Mouse (Mus musculus): ENCODE results near the gene Kcnq1.

Gene Kcnq1

DNA sequence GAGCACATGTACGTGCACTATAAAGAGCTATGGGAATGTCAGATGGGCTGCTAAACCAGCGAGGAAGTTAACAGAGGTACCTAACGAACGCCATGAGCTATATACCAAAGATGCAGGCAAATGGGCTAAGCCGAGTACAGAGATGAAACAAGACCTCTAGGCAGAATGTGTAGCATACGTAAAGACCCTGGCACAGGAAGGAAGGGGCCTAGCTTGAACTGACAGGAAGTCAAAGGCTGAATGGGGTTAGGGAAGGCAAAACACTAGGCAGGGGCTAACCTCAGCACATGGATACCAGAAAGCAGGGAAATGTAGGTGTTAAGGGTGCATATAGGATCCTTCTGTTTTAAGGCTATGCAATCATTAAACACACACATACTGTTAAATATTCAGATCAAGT, 298.1 kb downstream of the Kcnq1 start:
- no peak for DNase-seq (ENCODE audit: low read depth, low spot score)
- no peaks in the 10 kb centered on the region for H3K36me3 ChIP-seq (ENCODE audit: control insufficient read depth, insufficient read depth, low read length, poor library complexity, severe bottlenecking)
- no peaks in the 10 kb centered on the region for H3K27me3 ChIP-seq (ENCODE audit: control insufficient read depth, insufficient read depth, low read length, poor library complexity, severe bottlenecking)

DNA sequence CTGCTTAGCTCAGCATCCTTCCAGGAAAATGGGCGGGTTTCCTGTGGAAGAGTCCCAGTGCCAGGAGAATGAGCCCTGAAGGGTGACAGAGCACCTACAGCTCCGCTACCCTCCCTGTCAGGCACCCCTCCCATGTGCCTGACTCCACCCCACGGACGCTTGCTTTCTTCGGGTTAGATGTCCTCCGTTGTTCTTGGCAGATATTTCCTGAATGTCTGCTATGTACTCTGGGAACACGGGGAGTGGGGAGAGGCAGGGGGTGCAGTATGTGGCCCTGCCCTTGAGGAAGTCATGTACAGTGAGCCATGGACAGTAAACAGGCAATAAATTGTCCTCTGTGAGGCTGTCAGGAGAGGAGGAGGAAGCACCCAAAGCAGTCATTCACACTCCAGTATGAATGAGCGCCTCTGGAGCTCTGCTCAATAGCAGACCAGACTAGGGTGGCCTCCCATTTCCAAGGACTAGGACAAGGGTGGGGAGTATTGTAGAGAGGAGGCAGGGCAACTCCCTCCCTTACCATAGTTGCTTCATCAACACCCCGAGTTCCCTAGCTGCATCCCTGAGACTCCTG, 301.9 kb downstream of the Kcnq1 start:
- H3K27me3 ChIP-seq (ENCODE audit: control insufficient read depth, insufficient read depth, low read length, poor library complexity, severe bottlenecking): no peaks in the 10 kb centered on the region
- no peaks in the 10 kb centered on the region for H3K36me3 ChIP-seq (ENCODE audit: control insufficient read depth, insufficient read depth, low read length, poor library complexity, severe bottlenecking)
- DNase-seq (ENCODE audit: low read depth, low spot score): no peak

DNA sequence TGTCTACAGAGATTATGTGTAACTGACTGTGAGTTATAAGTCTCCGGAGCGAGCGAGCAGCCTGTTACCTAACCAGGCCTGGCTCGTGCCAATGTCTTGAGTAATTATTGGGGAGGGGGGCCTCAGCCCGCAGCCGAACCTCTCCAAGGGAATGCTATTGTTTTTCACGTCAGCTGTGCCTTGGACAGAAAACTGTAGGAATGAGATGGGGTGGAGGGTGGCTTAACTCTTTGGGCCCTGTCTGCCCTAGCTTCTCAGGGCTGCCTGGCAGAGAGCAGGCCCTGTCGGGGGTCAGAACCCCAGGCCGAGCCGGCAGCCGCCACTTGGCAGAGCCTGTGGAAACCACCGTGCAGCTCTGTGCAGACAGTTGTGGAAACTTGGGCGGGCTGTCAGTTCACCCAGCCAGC, 302.5 kb downstream of the Kcnq1 start:
- H3K27me3 ChIP-seq (ENCODE audit: control insufficient read depth, insufficient read depth, low read length, poor library complexity, severe bottlenecking): no peaks in the 10 kb centered on the region
- DNase-seq (ENCODE audit: low read depth, low spot score): no peak
- no peaks in the 10 kb centered on the region for H3K36me3 ChIP-seq (ENCODE audit: control insufficient read depth, insufficient read depth, low read length, poor library complexity, severe bottlenecking)

DNA sequence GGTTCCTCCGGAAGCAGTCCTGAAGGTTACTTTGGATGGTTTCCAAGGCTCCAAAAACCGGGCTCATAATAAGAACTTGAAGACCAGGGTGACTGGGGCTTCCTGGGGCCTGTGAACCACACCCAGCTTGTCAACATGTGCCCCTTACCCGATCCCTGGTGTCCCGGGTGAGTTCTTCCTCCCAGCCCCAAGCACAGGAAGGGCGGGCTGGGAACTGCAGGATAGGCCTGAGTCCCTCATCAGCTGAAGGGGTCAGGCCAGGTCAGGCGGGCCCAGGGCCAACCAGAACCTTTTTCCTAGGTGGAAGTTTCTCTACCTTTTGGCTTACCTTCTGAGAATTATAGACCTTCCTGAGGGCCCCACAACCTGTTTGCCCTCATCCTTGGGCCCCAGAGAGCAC, 306.4 kb downstream of the Kcnq1 start:
- no peak for DNase-seq (ENCODE audit: low read depth, low spot score)
- Histone ChIP-seq H3K36me3 (ENCODE audit: control insufficient read depth, insufficient read depth, low read length, poor library complexity, severe bottlenecking) (no peaks in the 10 kb centered on the region), H3K27me3 (ENCODE audit: control insufficient read depth, insufficient read depth, low read length, poor library complexity, severe bottlenecking) (no peaks in the 10 kb centered on the region)

DNA sequence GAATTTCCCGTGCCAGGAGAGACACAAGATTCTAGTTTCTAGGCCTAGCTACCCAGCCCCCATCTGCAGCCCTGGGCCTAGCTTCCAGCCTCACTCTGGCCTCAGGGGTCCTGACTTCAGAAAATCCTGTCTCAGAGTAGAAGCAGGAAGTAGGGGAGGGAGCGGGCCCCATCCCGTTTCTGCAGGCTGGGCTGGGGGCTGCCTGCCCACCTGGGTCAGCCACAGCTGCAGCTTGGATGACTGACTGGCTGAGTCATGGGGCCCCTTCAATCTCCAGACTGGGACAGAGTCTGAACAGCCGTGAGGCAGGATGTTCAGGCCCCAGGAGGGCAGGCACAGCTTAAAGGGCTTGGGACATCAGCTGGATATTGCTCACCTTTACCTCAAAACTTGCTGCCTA, 308.9 kb downstream of the Kcnq1 start:
- DNase-seq (ENCODE audit: low read depth, low spot score): no peak
- Histone ChIP-seq H3K36me3 (ENCODE audit: control insufficient read depth, insufficient read depth, low read length, poor library complexity, severe bottlenecking) (no peaks in the 10 kb centered on the region), H3K27me3 (ENCODE audit: control insufficient read depth, insufficient read depth, low read length, poor library complexity, severe bottlenecking) (peaks cover 2% of the 10 kb centered on the region; the same call in 1 of the 2 replicates)

DNA sequence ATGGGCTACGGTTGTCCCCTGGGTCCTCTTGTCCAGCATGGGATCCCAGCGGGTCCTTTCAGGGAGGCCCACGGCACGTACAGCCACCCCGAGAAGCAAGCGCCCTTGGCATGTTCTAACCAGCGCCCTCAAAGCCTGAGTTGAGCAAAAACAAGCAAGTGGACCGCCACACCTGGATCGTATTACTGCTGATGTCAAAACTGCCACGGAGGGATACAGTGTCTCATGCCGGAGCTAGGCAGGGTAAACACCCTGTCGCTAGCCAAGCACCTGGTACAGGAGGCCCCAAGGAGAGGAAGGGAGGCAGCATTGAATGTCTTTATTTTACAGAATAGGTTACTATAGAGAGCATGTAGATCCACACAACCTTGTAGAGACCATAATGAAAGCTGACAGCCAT, 310.2 kb downstream of the Kcnq1 start:
- no peak for DNase-seq (ENCODE audit: low read depth, low spot score)
- Histone ChIP-seq H3K36me3 (ENCODE audit: control insufficient read depth, insufficient read depth, low read length, poor library complexity, severe bottlenecking) (no peaks in the 10 kb centered on the region), H3K27me3 (ENCODE audit: control insufficient read depth, insufficient read depth, low read length, poor library complexity, severe bottlenecking) (peaks cover 2% of the 10 kb centered on the region; the same call in 1 of the 2 replicates)

DNA sequence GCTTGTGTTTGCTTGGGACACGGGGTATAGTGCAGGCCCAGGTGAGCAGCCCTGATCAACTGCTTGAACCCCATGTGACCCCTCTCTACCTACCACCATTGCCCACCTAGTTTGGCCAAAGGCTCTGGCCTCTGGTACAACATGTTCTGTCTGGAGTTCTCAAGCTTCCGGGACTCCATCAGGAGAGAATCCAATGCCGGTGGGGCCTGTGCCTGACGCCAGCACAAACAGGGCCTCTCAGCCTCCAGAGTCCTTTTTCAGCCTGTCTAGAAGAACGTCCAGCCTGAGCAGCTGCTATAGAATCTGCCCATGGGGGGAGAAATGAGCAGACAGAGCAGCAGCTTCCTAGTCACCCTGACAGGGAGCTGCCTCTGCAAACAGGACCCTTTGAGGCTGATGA, 311.7 kb downstream of the Kcnq1 start:
- DNase-seq (ENCODE audit: low read depth, low spot score): no peak
- Histone ChIP-seq H3K27me3 (ENCODE audit: control insufficient read depth, insufficient read depth, low read length, poor library complexity, severe bottlenecking) (peaks cover 2% of the 10 kb centered on the region; the same call in 1 of the 2 replicates), H3K36me3 (ENCODE audit: control insufficient read depth, insufficient read depth, low read length, poor library complexity, severe bottlenecking) (no peaks in the 10 kb centered on the region)

DNA sequence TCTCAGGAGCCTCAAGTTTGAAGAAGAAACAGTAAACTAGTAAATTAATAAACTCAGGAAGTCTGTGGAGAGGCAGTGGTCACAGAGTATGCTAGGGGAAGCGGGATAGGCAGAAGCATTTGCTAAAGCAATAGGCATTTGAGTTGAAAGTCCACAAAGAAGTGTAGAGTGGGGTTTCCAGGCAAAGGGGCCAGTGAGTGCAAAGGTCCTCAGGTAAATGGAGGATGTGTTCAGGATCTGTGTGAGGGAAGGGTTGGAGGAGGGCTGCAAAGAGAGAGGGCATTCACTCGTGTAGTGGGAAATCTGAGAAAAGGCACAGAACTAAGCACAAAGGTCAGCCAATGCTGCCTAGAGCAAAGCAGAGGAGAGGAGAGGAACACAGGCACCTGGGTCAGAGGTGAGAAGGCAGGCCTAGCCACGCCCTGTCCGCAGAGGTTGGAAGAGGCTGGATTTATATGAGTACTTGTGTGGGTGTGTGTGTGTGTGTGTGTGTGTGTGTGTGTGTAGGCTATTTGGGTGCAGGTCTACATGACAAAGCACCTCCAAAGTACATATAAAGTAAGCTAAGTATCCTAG, 313.5 kb downstream of the Kcnq1 start:
- no peaks in the 10 kb centered on the region for H3K36me3 ChIP-seq (ENCODE audit: control insufficient read depth, insufficient read depth, low read length, poor library complexity, severe bottlenecking)
- H3K27me3 ChIP-seq (ENCODE audit: control insufficient read depth, insufficient read depth, low read length, poor library complexity, severe bottlenecking): peaks cover 2% of the 10 kb centered on the region; the same call in 1 of the 2 replicates
- no peak for DNase-seq (ENCODE audit: low read depth, low spot score)

DNA sequence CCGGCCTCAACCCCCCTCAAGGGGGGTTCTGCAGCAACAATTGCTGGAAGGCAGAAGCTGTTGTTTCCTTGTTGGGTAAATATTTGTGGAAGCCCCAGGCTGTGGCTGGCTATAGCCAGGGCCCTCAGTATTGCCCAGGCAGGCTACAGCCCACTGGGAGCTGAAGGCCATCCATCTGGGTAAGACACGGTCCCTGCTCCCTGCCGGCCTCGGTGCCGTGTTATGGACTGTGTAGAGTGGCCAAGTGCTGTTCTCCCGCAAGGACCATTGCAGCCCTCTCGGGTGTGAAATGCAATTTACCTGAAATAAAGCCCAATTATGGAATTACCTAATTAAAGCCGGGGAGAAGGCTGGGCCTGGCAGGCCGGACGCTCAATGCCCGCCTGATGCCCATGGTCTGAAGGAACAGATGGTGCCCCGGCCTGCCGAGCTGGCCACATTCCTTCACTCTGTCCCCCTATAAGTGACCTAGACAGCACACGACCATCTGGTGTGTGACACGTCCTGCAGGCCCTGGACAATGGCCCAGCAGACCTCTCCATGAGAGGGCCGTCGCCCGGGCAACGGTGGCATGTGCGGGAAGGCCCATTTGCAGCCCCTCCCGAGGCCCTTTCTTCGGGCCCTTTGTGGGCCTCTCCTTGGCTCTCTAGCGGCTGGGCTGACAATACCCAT, 322.1 kb downstream of the Kcnq1 start:
- no peaks in the 10 kb centered on the region for H3K27me3 ChIP-seq (ENCODE audit: control insufficient read depth, insufficient read depth, low read length, poor library complexity, severe bottlenecking)
- H3K36me3 ChIP-seq (ENCODE audit: control insufficient read depth, insufficient read depth, low read length, poor library complexity, severe bottlenecking): no peaks in the 10 kb centered on the region
- DNase-seq (ENCODE audit: low read depth, low spot score): no peak

DNA sequence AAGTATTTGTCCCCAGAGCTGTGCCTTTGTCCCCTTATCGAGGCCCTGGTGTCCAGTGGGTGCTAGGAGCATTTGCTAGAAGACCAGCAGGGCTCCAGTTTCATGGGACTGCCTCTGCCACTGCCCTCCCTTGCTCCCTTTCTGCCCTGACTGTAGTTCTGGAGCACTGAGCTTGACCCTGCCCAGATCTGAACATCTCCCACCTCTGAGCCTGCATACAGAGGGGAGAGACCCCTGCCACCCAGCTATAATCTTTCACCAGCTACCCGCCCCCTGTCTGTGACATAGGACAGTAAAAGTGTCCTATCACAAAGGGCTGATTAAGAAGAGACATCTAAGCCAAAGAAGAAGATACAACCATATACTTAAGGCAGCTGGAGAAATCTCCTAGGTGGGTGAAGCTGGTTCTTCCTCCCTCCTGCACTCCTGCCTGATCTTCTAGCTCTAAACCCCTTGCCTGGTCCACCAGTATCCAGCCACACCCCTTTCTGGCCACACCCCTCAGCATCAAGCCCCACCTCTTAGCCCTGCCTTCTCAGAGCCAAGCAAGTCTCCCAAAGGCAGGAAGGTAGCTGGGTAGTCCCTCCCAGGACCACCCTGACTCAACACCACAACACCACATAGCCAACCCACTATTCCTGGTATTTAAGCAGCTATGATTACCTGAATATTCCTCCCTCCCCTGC, 322.8 kb downstream of the Kcnq1 start:
- DNase-seq (ENCODE audit: low read depth, low spot score): no peak
- Histone ChIP-seq H3K27me3 (ENCODE audit: control insufficient read depth, insufficient read depth, low read length, poor library complexity, severe bottlenecking) (no peaks in the 10 kb centered on the region), H3K36me3 (ENCODE audit: control insufficient read depth, insufficient read depth, low read length, poor library complexity, severe bottlenecking) (no peaks in the 10 kb centered on the region)

DNA sequence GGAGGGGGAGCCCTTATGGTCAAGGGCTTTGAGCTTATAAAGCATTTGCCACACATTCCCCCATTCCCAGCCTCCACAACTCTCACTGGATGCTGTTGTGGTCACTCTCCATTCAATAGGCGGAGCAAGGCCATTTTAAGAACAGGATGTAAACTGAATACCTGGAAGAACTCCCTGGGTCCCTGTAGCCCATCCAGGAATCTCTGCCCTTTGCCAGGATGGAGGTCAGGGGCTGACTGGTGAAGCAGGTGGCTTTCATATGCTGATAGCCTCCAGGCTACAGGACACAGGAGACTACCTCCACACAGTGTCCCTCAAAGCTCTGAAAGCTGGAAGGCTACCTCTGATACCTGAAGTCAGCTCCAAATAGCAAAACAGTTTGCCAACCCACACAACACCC, 326.5 kb downstream of the Kcnq1 start:
- Histone ChIP-seq H3K36me3 (ENCODE audit: control insufficient read depth, insufficient read depth, low read length, poor library complexity, severe bottlenecking) (no peaks in the 10 kb centered on the region), H3K27me3 (ENCODE audit: control insufficient read depth, insufficient read depth, low read length, poor library complexity, severe bottlenecking) (no peaks in the 10 kb centered on the region)
- DNase-seq (ENCODE audit: low read depth, low spot score): no peak

DNA sequence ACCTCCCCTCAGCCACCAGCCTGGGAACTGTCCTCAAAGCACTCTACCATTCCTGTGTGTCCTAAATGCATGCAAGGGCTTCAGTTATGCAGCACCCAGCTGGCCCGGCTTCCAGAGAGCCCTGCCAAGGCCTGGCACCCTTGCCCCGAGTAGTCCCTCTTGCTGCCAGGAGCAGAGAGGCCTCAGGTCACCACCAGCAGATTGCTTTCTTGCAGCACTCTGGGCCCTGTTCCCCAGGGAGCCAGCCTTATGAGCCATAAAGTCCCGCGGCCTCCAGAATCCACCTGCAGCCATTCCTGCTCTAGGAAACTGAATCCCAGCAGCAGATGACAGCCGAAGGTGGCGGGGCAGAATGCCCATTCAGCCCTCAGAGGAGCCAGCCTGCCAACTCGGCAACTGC, 327.2 kb downstream of the Kcnq1 start:
- no peak for DNase-seq (ENCODE audit: low read depth, low spot score)
- no peaks in the 10 kb centered on the region for H3K36me3 ChIP-seq (ENCODE audit: control insufficient read depth, insufficient read depth, low read length, poor library complexity, severe bottlenecking)
- H3K27me3 ChIP-seq (ENCODE audit: control insufficient read depth, insufficient read depth, low read length, poor library complexity, severe bottlenecking): no peaks in the 10 kb centered on the region

DNA sequence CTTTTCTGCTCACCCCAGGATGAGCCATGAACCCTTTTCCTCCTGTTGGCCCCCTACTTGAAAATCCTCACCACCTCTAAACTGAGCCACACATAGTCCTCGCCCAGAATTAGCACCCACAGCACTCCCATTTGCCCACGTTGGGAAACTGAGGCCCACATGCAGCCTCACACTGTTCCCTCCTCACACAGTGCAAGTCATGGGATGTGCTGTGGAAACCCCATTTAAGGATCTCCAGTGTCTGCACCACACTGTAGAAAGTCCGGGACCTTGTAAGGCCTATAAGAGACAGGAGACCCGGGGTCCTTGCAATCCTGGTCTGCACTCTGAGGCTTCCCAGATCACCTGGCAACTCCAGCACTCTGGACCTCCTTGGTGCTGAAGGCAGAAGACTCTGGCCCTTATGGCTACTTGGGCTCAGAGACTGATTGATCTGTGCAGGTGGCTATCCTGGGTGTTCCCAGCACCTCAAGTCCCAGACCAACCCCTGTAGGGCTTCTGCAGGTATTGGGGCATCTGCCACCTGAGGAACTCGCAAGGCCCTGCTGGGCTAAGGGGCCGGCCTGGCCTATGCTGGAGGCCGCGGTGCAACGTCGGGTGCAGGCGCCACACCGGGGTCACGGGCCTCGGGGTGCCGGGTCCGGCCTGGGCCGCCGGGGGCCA, 331.2 kb downstream of the Kcnq1 start:
- Histone ChIP-seq H3K27me3 (ENCODE audit: control insufficient read depth, insufficient read depth, low read length, poor library complexity, severe bottlenecking) (no peaks in the 10 kb centered on the region), H3K36me3 (ENCODE audit: control insufficient read depth, insufficient read depth, low read length, poor library complexity, severe bottlenecking) (no peaks in the 10 kb centered on the region)
- DNase-seq (ENCODE audit: low read depth, low spot score): no peak

DNA sequence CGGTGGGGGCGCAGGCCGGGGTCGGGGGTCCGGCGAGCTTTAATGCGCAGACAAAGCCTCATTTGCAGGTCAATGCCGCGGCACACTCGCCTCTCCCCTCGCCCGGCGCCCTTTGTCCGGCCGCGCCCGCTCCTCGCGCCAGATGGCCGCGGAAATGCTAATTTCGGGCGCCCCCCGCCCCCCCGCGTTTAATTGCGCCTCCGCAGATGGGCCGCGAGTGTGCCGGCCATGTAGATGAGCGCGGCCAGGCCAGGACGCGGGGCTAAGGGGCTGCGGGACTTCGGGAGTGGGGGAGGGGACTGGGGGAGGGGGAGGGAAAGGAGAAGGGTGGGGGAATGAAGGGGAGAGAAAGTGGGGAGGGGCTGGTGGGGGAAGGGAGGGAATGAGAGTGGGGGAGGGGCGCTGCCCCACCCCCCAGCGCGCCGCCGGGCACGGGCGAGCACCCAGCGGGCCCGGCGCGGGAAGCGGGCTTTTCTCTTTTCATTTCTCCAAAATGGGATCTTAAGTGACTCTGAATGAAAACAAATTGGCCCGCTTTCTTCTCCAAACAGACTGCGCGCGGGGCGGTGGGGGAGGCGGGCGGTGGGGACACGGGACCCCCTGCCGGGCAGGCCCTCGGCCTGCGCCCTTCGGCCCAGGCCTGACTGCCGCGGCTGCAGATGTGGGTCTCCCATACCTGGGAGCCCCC, 331.9 kb downstream of the Kcnq1 start:
- no peaks in the 10 kb centered on the region for H3K36me3 ChIP-seq (ENCODE audit: control insufficient read depth, insufficient read depth, low read length, poor library complexity, severe bottlenecking)
- no peak for DNase-seq (ENCODE audit: low read depth, low spot score)
- no peaks in the 10 kb centered on the region for H3K27me3 ChIP-seq (ENCODE audit: control insufficient read depth, insufficient read depth, low read length, poor library complexity, severe bottlenecking)
